Mouse (Mus musculus) Patski (cell line): ENCODE results near the gene Fga. TPM values are rescaled to one million over a fixed set of nuclear protein-coding genes. Genes with fewer than 3 reads are reported as not detected.

Experiments used
- ATAC-seq: fragments of 100-300 bp; one replicate; pipeline ENCODE4 v1.8.0; 2021
- CTCF ChIA-PET: fragments of 350-600 bp; sonication (Branson Sonifier 250); formaldehyde crosslinking; loops from one replicate; lab custom pipeline; 2022; ENCODE audit warnings: inconsistent platforms; lab: Charles Lee
- POLR2A ChIA-PET: fragments of 350-600 bp; sonication (Branson Sonifier 250); formaldehyde crosslinking; loops from one replicate; lab custom pipeline; 2022; ENCODE audit warnings: antibody characterized with exemption, inconsistent platforms; lab: Charles Lee
- DNase-seq: peaks from one replicate; pipeline ENCODE4 v3.0.0-alpha.2; 2011; ENCODE audit warnings: low read depth, low spot score
- H3K27me3 ChIP-seq: fragments of 371-371 bp; one replicate; pipeline ENCODE4 v1.5.1; 2021
- CTCF ChIP-seq: fragments of 100-300 bp; IDR thresholded peaks from one replicate; pipeline ENCODE4 v1.5.1; 2021
- in situ Hi-C: fragments of 300-500 bp; cut with MboI; formaldehyde crosslinking; loops from 3 replicates; pipeline ENCODE4 v1.11.1; 2018; ENCODE audit warnings: low pct_unique_long_range_greater_than_20kb, mixed read lengths
- polyA plus RNA-seq: library from polyadenylated mRNA; unstranded; gene quantifications from one replicate; pipeline ENCODE4 v1.2.3, GENCODE M21; 2021

Gene Fga
- polyA plus RNA-seq, 1 experiment from 2014 or later, result not detected

GRCm38 (mm10) chr3:83021176-83021575 is 4.7 kb upstream of the Fga start:
- in situ Hi-C loops, result no loop called here
- TF ChIP-seq CTCF, result no peak
- peaks cover 60% of the 10 kb centered on the region for H3K27me3 ChIP-seq
- POLR2A ChIA-PET, result no interaction called here
- DNase-seq (no peak), ATAC-seq (no peak)
- CTCF ChIA-PET, result interaction anchor here (1.8 to 2.2 kb wide), 2 partner anchors 22 to 33 kb away, joined by 7 read pairs; no protein-coding TSS in a partner anchor

GRCm38 (mm10) chr3:83025036-83025435 is 840 bp upstream of the Fga start:
- DNase-seq (no peak), ATAC-seq (no peak)
- CTCF ChIA-PET, result interaction anchor here (1.7 to 1.9 kb wide), 2 partner anchors 9 to 25 kb away, joined by 4 to 7 read pairs; no protein-coding TSS in a partner anchor
- H3K27me3 ChIP-seq, result peaks cover 71% of the 10 kb centered on the region
- in situ Hi-C loops, result no loop called here
- POLR2A ChIA-PET, result no interaction called here
- no peak for TF ChIP-seq CTCF

- DNase-seq, result no peak
- TF ChIP-seq CTCF, result no peak
- ChIA-PET POLR2A (no interaction called here), CTCF (interaction anchor here (1.2 kb wide), 1 partner anchor 12 kb away, joined by 3 read pairs; no protein-coding TSS in a partner anchor)
- peaks cover 71% of the 10 kb centered on the region for H3K27me3 ChIP-seq
- in situ Hi-C loops, result no loop called here
- ATAC-seq, result no peak
These were observed 1.8 kb downstream of the Fga start for GRCm38 (mm10) chr3:83027546-83028251.

GRCm38 (mm10) chr3:83030331-83030730 is 4.5 kb downstream of the Fga start:
- no peak for DNase-seq
- ChIA-PET POLR2A (no interaction called here), CTCF (interaction anchor here (1.6 kb wide), 1 partner anchor 13 kb away, joined by 5 read pairs; no protein-coding TSS in a partner anchor)
- in situ Hi-C loops, result no loop called here
- no peak for TF ChIP-seq CTCF
- no peak for ATAC-seq
- peaks cover 80% of the 10 kb centered on the region for H3K27me3 ChIP-seq

GRCm38 (mm10) chr3:83032746-83033308 is 7.0 kb downstream of the Fga start:
- ChIA-PET CTCF (interaction anchor here (1.1 kb wide), 1 partner anchor 15 kb away, joined by 3 read pairs; no protein-coding TSS in a partner anchor), POLR2A (no interaction called here)
- in situ Hi-C loops, result no loop called here
- H3K27me3 ChIP-seq, result peaks cover 68% of the 10 kb centered on the region
- ATAC-seq (no peak), DNase-seq (no peak)
- TF ChIP-seq CTCF, result no peak

GRCm38 (mm10) chr3:83033801-83034200 is 7.9 kb downstream of the Fga start:
- in situ Hi-C loops, result no loop called here
- no peak for DNase-seq
- H3K27me3 ChIP-seq, result peaks cover 66% of the 10 kb centered on the region

GRCm38 (mm10) chr3:83038865-83039264 is 13.0 kb downstream of the Fga start:
- DNase-seq (no peak), ATAC-seq (no peak)
- H3K27me3 ChIP-seq, result peaks cover 57% of the 10 kb centered on the region
- in situ Hi-C loops, result no loop called here
- TF ChIP-seq CTCF, result no peak
- ChIA-PET POLR2A (no interaction called here), CTCF (interaction anchor here (0.9 to 1.1 kb wide), 3 partner anchors 15 to 39 kb away, joined by 3 to 7 read pairs (median 3); no protein-coding TSS in a partner anchor)

More at GRCm38 (mm10) chr3:83033801-83034200, 7.9 kb downstream of the Fga start:
- POLR2A ChIA-PET, result no interaction called here
- CTCF ChIA-PET, result interaction anchor here (1.1 to 1.7 kb wide), 3 partner anchors 14 to 34 kb away, joined by 3 to 10 read pairs (median 5); no protein-coding TSS in a partner anchor
- ATAC-seq, result no peak
- no peak for TF ChIP-seq CTCF

- CTCF ChIA-PET, result no interaction called here
These were observed 13.8 kb downstream of the Fga start for GRCm38 (mm10) chr3:83039666-83040065.

GRCm38 (mm10) chr3:83042451-83042850 is 16.6 kb downstream of the Fga start:
- ATAC-seq, result no peak
- in situ Hi-C loops, result no loop called here
- POLR2A ChIA-PET, result no interaction called here
- DNase-seq, result no peak
- no peak for TF ChIP-seq CTCF
- peaks cover 71% of the 10 kb centered on the region for H3K27me3 ChIP-seq
- CTCF ChIA-PET, result interaction anchor here (0.6 kb wide), 1 partner anchor 9 kb away, joined by 3 read pairs; no protein-coding TSS in a partner anchor

More at GRCm38 (mm10) chr3:83039666-83040065, 13.8 kb downstream of the Fga start:
- DNase-seq (no peak), ATAC-seq (no peak)
- H3K27me3 ChIP-seq, result peaks cover 57% of the 10 kb centered on the region
- POLR2A ChIA-PET, result no interaction called here
- no peak for TF ChIP-seq CTCF
- in situ Hi-C loops, result no loop called here

- DNase-seq (no peak), ATAC-seq (no peak)
- in situ Hi-C loops, result no loop called here
- POLR2A ChIA-PET, result no interaction called here
- H3K27me3 ChIP-seq, result peaks cover 85% of the 10 kb centered on the region
- CTCF ChIA-PET, result interaction anchor here (1.3 kb wide), 1 partner anchor 48 kb away, joined by 3 read pairs; no protein-coding TSS in a partner anchor
- TF ChIP-seq CTCF, result no peak
These were observed 20.8 kb downstream of the Fga start for GRCm38 (mm10) chr3:83046649-83047048.

GRCm38 (mm10) chr3:83049680-83050079 is 23.8 kb downstream of the Fga start, which contains the start of gene Fgb:
Fgb (minus strand) TSS chr3:83049863.
- ATAC-seq (no peak), DNase-seq (no peak)
- peaks cover 63% of the 10 kb centered on the region for H3K27me3 ChIP-seq
- CTCF ChIA-PET, result no interaction called here
- in situ Hi-C loops, result loop anchor here (5.0 to 25.0 kb wide), 2 partner anchors 47 to 687 kb away; partner anchors contain the start of gene Map9
- TF ChIP-seq CTCF, result no peak
- POLR2A ChIA-PET, result no interaction called here
